Mouse (Mus musculus): ENCODE results near the gene Gm13279. TPM values are rescaled to one million over a fixed set of nuclear protein-coding genes. Genes with fewer than 3 reads are reported as not detected.
"Not testable (repeated sequence)": the region's sequence is repeated elsewhere in the genome, so short reads cannot be mapped to it uniquely, and the experiment has no call there.

The Gm13279 gene
- not detected in 2 replicates for polyA plus RNA-seq (2015; fragmentation: Nextera tagmentation; extraction: Ambion mirVana)

- not testable (repeated sequence) for H3K4me1 ChIP-seq (replicated peaks; ENCODE audit: control insufficient read depth, insufficient read depth, low read length); H3K36me3 ChIP-seq (ENCODE audit: control insufficient read depth, insufficient read depth); H3K27ac ChIP-seq (ENCODE audit: low read depth, low read length); H3K9ac ChIP-seq (ENCODE audit: low read depth, low read length); H3K4me2 ChIP-seq (replicated peaks; ENCODE audit: low read depth); H3K9me3 ChIP-seq (ENCODE audit: control insufficient read depth); ATAC-seq; H3K4me3 ChIP-seq (ENCODE audit: low read depth, low read length); H3K27me3 ChIP-seq (replicated peaks; ENCODE audit: control insufficient read depth, insufficient read depth, low read length)
- WGBS: no CpG with 5 or more reads among the region's 28 CpGs
These were observed at the start of gene Gm13279 for GRCm38 (mm10) chr4:88797097-88797496. Gene Gm13279, plus strand, starts transcription at chr4:88797397.

- TF ChIP-seq CTCF (IDR thresholded peaks at IDR 0.05; ENCODE audit: low read depth): no peak
- no peak for ATAC-seq
- no peak overlapping the region for H3K9ac ChIP-seq (ENCODE audit: low read depth, low read length)
These were observed 47.3 kb upstream of the Gm13279 start for GRCm38 (mm10) chr4:88749926-88750325.

GRCm38 (mm10) chr4:88754818-88755340 is 42.3 kb upstream of the Gm13279 start, which contains the start of gene Gm13271:
Gene Gm13271, plus strand, starts transcription at chr4:88754868.
- H3K36me3 ChIP-seq (ENCODE audit: control insufficient read depth, insufficient read depth); H3K27ac ChIP-seq (ENCODE audit: low read depth, low read length); H3K4me3 ChIP-seq (ENCODE audit: low read depth, low read length); H3K4me2 ChIP-seq (replicated peaks; ENCODE audit: low read depth); H3K9me3 ChIP-seq (ENCODE audit: control insufficient read depth); H3K4me1 ChIP-seq (replicated peaks; ENCODE audit: control insufficient read depth, insufficient read depth, low read length); ATAC-seq; H3K9ac ChIP-seq (ENCODE audit: low read depth, low read length); H3K27me3 ChIP-seq (replicated peaks; ENCODE audit: control insufficient read depth, insufficient read depth, low read length): not testable (repeated sequence)
- 75% methylated on average over 14 of the region's 15 CpGs for WGBS
- TF ChIP-seq CTCF (IDR thresholded peaks at IDR 0.05; ENCODE audit: low read depth): peak; percentile 17; the same call in 1 of the 2 replicates

More at GRCm38 (mm10) chr4:88749926-88750325, 47.3 kb upstream of the Gm13279 start:
- no peak overlapping the region for H3K4me2 ChIP-seq (replicated peaks; ENCODE audit: low read depth)
- no peaks in the 10 kb centered on the region for H3K27me3 ChIP-seq (replicated peaks; ENCODE audit: control insufficient read depth, insufficient read depth, low read length)
- no peak overlapping the region for H3K4me3 ChIP-seq (ENCODE audit: low read depth, low read length)
- 74% methylated on average over 6 of the region's 6 CpGs for WGBS
- H3K9me3 ChIP-seq (ENCODE audit: control insufficient read depth): no peaks in the 10 kb centered on the region
- no peak overlapping the region for H3K27ac ChIP-seq (ENCODE audit: low read depth, low read length)
- H3K36me3 ChIP-seq (ENCODE audit: control insufficient read depth, insufficient read depth): no peaks in the 10 kb centered on the region
- no peaks in the 10 kb centered on the region for H3K4me1 ChIP-seq (replicated peaks; ENCODE audit: control insufficient read depth, insufficient read depth, low read length)

- 9% methylated on average over 28 of the region's 31 CpGs for WGBS
- not testable (repeated sequence) for H3K4me1 ChIP-seq (replicated peaks; ENCODE audit: control insufficient read depth, insufficient read depth, low read length); ATAC-seq; H3K9me3 ChIP-seq (ENCODE audit: control insufficient read depth); H3K27me3 ChIP-seq (replicated peaks; ENCODE audit: control insufficient read depth, insufficient read depth, low read length); H3K36me3 ChIP-seq (ENCODE audit: control insufficient read depth, insufficient read depth)
- peak overlapping the region; percentile 91 for H3K27ac ChIP-seq (ENCODE audit: low read depth, low read length)
- peak overlapping the region; percentile 85 for H3K4me2 ChIP-seq (replicated peaks; ENCODE audit: low read depth)
- H3K4me3 ChIP-seq (ENCODE audit: low read depth, low read length): peak overlapping the region; percentile 48
- H3K9ac ChIP-seq (ENCODE audit: low read depth, low read length): peak overlapping the region; percentile 68
These were observed 40.4 kb upstream of the Gm13279 start for GRCm38 (mm10) chr4:88756581-88757513.

GRCm38 (mm10) chr4:88757628-88758031 is 39.6 kb upstream of the Gm13279 start:
- H3K36me3 ChIP-seq (ENCODE audit: control insufficient read depth, insufficient read depth); H3K4me1 ChIP-seq (replicated peaks; ENCODE audit: control insufficient read depth, insufficient read depth, low read length); H3K27me3 ChIP-seq (replicated peaks; ENCODE audit: control insufficient read depth, insufficient read depth, low read length); H3K9me3 ChIP-seq (ENCODE audit: control insufficient read depth): not testable (repeated sequence)
- peak overlapping the region; percentile 48 for H3K4me3 ChIP-seq (ENCODE audit: low read depth, low read length)
- peak overlapping the region; percentile 68; the same call in 1 of the 2 replicates for H3K9ac ChIP-seq (ENCODE audit: low read depth, low read length)
- peak; percentile 100 for ATAC-seq
- peak; percentile 77 for TF ChIP-seq CTCF (IDR thresholded peaks at IDR 0.05; ENCODE audit: low read depth)
- 0% methylated on average over 18 of the region's 21 CpGs for WGBS
- peak overlapping the region; percentile 85 for H3K4me2 ChIP-seq (replicated peaks; ENCODE audit: low read depth)
- peak overlapping the region; percentile 91; the same call in 1 of the 2 replicates for H3K27ac ChIP-seq (ENCODE audit: low read depth, low read length)

- H3K4me3 ChIP-seq (ENCODE audit: low read depth, low read length); H3K36me3 ChIP-seq (ENCODE audit: control insufficient read depth, insufficient read depth); H3K4me1 ChIP-seq (replicated peaks; ENCODE audit: control insufficient read depth, insufficient read depth, low read length); H3K27me3 ChIP-seq (replicated peaks; ENCODE audit: control insufficient read depth, insufficient read depth, low read length); H3K4me2 ChIP-seq (replicated peaks; ENCODE audit: low read depth); H3K27ac ChIP-seq (ENCODE audit: low read depth, low read length); H3K9ac ChIP-seq (ENCODE audit: low read depth, low read length); H3K9me3 ChIP-seq (ENCODE audit: control insufficient read depth); ATAC-seq: not testable (repeated sequence)
- WGBS: 85% methylated on average over 7 of the region's 9 CpGs
These were observed 38.4 kb upstream of the Gm13279 start for GRCm38 (mm10) chr4:88758751-88759150.

- ATAC-seq: not testable (repeated sequence)
These were observed 37.5 kb upstream of the Gm13279 start, which contains the start of gene Gm13283 for GRCm38 (mm10) chr4:88759610-88760268. Gene Gm13283, plus strand, starts transcription at chr4:88760119.

More at GRCm38 (mm10) chr4:88759610-88760268, 37.5 kb upstream of the Gm13279 start, which contains the start of gene Gm13283:
- Histone ChIP-seq H3K27ac (ENCODE audit: low read depth, low read length) (peak within 1 kb of the TSS; percentile 54; the same call in 1 of the 2 replicates), H3K4me2 (replicated peaks; ENCODE audit: low read depth) (peak within 1 kb of the TSS; percentile 52), H3K4me3 (ENCODE audit: low read depth, low read length) (peak within 1 kb of the TSS; percentile 24)
- 36% methylated on average over 6 of the region's 14 CpGs for WGBS
- H3K9ac ChIP-seq (ENCODE audit: low read depth, low read length); H3K27me3 ChIP-seq (replicated peaks; ENCODE audit: control insufficient read depth, insufficient read depth, low read length); H3K9me3 ChIP-seq (ENCODE audit: control insufficient read depth); H3K4me1 ChIP-seq (replicated peaks; ENCODE audit: control insufficient read depth, insufficient read depth, low read length); H3K36me3 ChIP-seq (ENCODE audit: control insufficient read depth, insufficient read depth): not testable (repeated sequence)

All from intestine, postnatal 0 days (tissue).